8 mouse cellular contexts compared by ENCODE assay signal in the genomic region with DNA sequence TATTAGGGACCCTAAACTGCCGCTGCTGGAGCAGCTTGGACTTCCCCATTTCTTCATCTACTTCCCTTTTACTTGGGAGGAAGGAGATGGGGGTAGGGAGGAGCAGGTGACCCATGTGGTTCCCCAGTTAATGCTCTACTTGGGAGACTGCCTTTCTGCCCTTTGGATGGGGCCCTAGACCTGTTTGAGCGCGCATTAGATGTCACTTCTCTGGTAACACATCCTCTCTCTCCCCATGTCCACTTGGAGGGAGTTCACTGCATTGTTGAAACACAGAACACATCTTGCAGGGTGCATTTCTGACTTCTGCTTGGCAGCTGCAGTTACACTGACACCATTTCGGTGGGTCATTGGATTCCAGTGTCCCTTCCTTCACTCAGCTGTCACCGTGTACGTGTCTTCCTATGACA. TPM values are rescaled to one million over a fixed set of nuclear protein-coding genes. Genes with fewer than 3 reads are reported as not detected.
DNase-seq lines count a peak whose midpoint lies in the region; ATAC-seq and TF ChIP-seq lines count a peak whose summit lies in the region.

No protein-coding gene starts in this region.

- peak overlapping the region; percentile 57 for H3K4me2 ChIP-seq in kidney, embryonic 15.5 days
- H3K4me2 ChIP-seq in midbrain, embryonic 13.5 days (replicated peaks): peak overlapping the region; percentile 57

- TF ChIP-seq POLR2A in testis, adult 2 months (IDR thresholded peaks at IDR 0.05; ENCODE audit: control insufficient read depth, low read depth, low read length): no peak

- H3K4me1 ChIP-seq in testis, adult 2 months (ENCODE audit: control insufficient read depth, insufficient read depth, low read length): peaks cover 3% of the 10 kb centered on the region; the same call in 1 of the 2 replicates
- peaks cover 3% of the 10 kb centered on the region; the same call in 1 of the 2 replicates for H3K4me1 ChIP-seq in kidney, embryonic 15.5 days
- peaks cover 32% of the 10 kb centered on the region for H3K4me1 ChIP-seq in midbrain, embryonic 13.5 days (replicated peaks)

- no peaks in the 10 kb centered on the region for H3K27me3 ChIP-seq in testis, adult 2 months (ENCODE audit: control insufficient read depth, insufficient read depth, low read length)
- H3K27me3 ChIP-seq in kidney, embryonic 15.5 days: peaks cover 52% of the 10 kb centered on the region
- H3K27me3 ChIP-seq in midbrain, embryonic 13.5 days: peaks cover 15% of the 10 kb centered on the region; the same call in 1 of the 2 replicates

- no peak overlapping the region for H3K9ac ChIP-seq in kidney, embryonic 15.5 days
- peak overlapping the region; percentile 69; the same call in 1 of the 2 replicates for H3K9ac ChIP-seq in midbrain, embryonic 13.5 days (replicated peaks)

- no peaks in the 10 kb centered on the region for H3K9me3 ChIP-seq in kidney, embryonic 15.5 days (replicated peaks)
- H3K9me3 ChIP-seq in midbrain, embryonic 13.5 days: no peaks in the 10 kb centered on the region

- TF ChIP-seq CTCF in testis, adult 2 months (IDR thresholded peaks at IDR 0.05; ENCODE audit: control insufficient read depth, insufficient read depth, insufficient replicate concordance, low read depth, low read length): no peak

- 0 out of 2 replicates have a peak, but pooled peaks have one; percentile 37 for ATAC-seq in kidney, embryonic 15.5 days (replicated peaks; ENCODE audit: low FRiP score)
- no peak for ATAC-seq in midbrain, embryonic 13.5 days

- 46% methylated on average over 6 of the region's 6 CpGs for WGBS in kidney, embryonic 15.5 days
- WGBS in midbrain, embryonic 13.5 days: 56% methylated on average over 6 of the region's 6 CpGs

- no peak for DNase-seq in testis, postnatal 10 days (ENCODE audit: low spot score)
- peak; percentile 62 to 71 for DNase-seq in heart, adult 9 months (ENCODE audit: low spot score in 2 of 2)
- DNase-seq in adrenal gland, postnatal 25 days: no peak
- no peak for DNase-seq in layer of hippocampus, adult 9-10 months (ENCODE audit: low spot score)
- DNase-seq in cerebellum, postnatal 4 days (ENCODE audit: low spot score in 2 of 2): no peak

- peak overlapping the region; percentile 25 for H3K4me3 ChIP-seq in testis, adult 2 months (ENCODE audit: control insufficient read depth, low read depth, low read length)
- H3K4me3 ChIP-seq in kidney, embryonic 15.5 days (replicated peaks): no peak overlapping the region
- H3K4me3 ChIP-seq in midbrain, embryonic 13.5 days (replicated peaks): peak overlapping the region; percentile 61

- no peaks in the 10 kb centered on the region for H3K36me3 ChIP-seq in testis, adult 2 months (ENCODE audit: control insufficient read depth, insufficient read depth, low read length)
- H3K36me3 ChIP-seq in kidney, embryonic 15.5 days: no peaks in the 10 kb centered on the region
- H3K36me3 ChIP-seq in midbrain, embryonic 13.5 days: peaks cover 4% of the 10 kb centered on the region; the same call in 1 of the 2 replicates

- peak overlapping the region; percentile 78 for H3K27ac ChIP-seq in testis, adult 2 months (ENCODE audit: control insufficient read depth, insufficient read depth, low read depth, low read length)
- H3K27ac ChIP-seq in kidney, embryonic 15.5 days: no peak overlapping the region
- peak overlapping the region; percentile 95 for H3K27ac ChIP-seq in midbrain, embryonic 13.5 days

RNA-seq across cellular contexts. Expression of gene Tmsb4x, which starts 1.2 kb away (rescaled TPM):
- 60.8 and 64.0 TPM in 2 replicates for polyA plus RNA-seq in testis, adult 2 months (2012; rRNA removed)
- 2,736 and 2,813 TPM in 2 replicates for polyA plus RNA-seq in kidney, embryonic 15.5 days (2015; fragmentation: Nextera tagmentation; extraction: Ambion mirVana)
- polyA plus RNA-seq in midbrain, embryonic 13.5 days (2015; fragmentation: Nextera tagmentation; extraction: Ambion mirVana): 6,172 and 6,685 TPM in 2 replicates
- total RNA-seq in adrenal gland, postnatal 25 days (2021): 273 and 303 TPM in 2 replicates

RNA-seq across cellular contexts. Expression of gene Tlr8, which starts 53.8 kb away (rescaled TPM):
- polyA plus RNA-seq in testis, adult 2 months (2012; rRNA removed): 0.14 and 0.34 TPM in 2 replicates
- polyA plus RNA-seq in kidney, embryonic 15.5 days (2015; fragmentation: Nextera tagmentation; extraction: Ambion mirVana): 0.17 TPM in 2 replicates
- 0.04 TPM in 1 of 2 replicates, not detected in the other for polyA plus RNA-seq in midbrain, embryonic 13.5 days (2015; fragmentation: Nextera tagmentation; extraction: Ambion mirVana)
- total RNA-seq in adrenal gland, postnatal 25 days (2021): 0.67 and 1.5 TPM in 2 replicates

Comparison
In these comparisons a context has a peak if more than half of its experiments do, and no peak if none do; other contexts are left out.
1. DNase-seq: peak in heart, adult 9 months (2 of 2); none in testis, postnatal 10 days (single experiment), adrenal gland, postnatal 25 days (single experiment), layer of hippocampus, adult 9-10 months (single experiment) and cerebellum, postnatal 4 days (0 of 2).
2. RNA of gene Tmsb4x, which starts 1.2 kb away (polyA plus RNA-seq): 6,172 to 6,685 TPM in midbrain, embryonic 13.5 days and 2,736 to 2,813 TPM in kidney, embryonic 15.5 days; 60.8 to 64.0 TPM in testis, adult 2 months; every median in the first group is over 10 times any median in the second.